Mouse (Mus musculus) gastrocnemius, postnatal 10 days (tissue): ENCODE results near the gene Hnrnpab. TPM values are rescaled to one million over a fixed set of nuclear protein-coding genes. Genes with fewer than 3 reads are reported as not detected.

Experiments
- DNase-seq: peaks from one replicate; pipeline ENCODE4 v3.0.0; 2021; ENCODE audit warnings: mixed read lengths
- total RNA-seq, 2 experiments: library from RNA; stranded (reverse); gene quantifications; 2 replicates each; pipeline ENCODE4 v1.2.3; 2021

Hnrnpab gene
- total RNA-seq, 2 experiments from 2014 or later = 180 to 186 TPM

GRCm38 (mm10) chr11:51565062-51565461 lies 41.6 kb downstream of the Hnrnpab start:
- DNase-seq = no peak

- no peak for DNase-seq
Observed at GRCm38 (mm10) chr11:51563276-51563675, 43.4 kb downstream of the Hnrnpab start.

- DNase-seq = no peak
Observed at GRCm38 (mm10) chr11:51555066-51555465, 51.6 kb downstream of the Hnrnpab start.

GRCm38 (mm10) chr11:51554590-51554989 lies 52.1 kb downstream of the Hnrnpab start:
- DNase-seq = no peak

GRCm38 (mm10) chr11:51552091-51552490 lies 54.6 kb downstream of the Hnrnpab start:
- no peak for DNase-seq

GRCm38 (mm10) chr11:51551253-51551652 lies 55.4 kb downstream of the Hnrnpab start:
- DNase-seq = no peak

Other genes with a start within 250 kb of the Hnrnpab start
- gene Phykpl, start 22.1 kb downstream of the Hnrnpab start, total RNA-seq = 10 to 100 TPM; 18.9 to 21.7 TPM
- 10 to 100 TPM; 37.4 to 39.1 TPM for gene Nhp2, start 12.9 kb upstream of the Hnrnpab start, total RNA-seq
- gene Rmnd5b, start 29.0 kb upstream of the Hnrnpab start, total RNA-seq = 10 to 100 TPM; 16.2 to 17.9 TPM
- gene N4bp3, start 44.0 kb upstream of the Hnrnpab start, total RNA-seq = 10 to 100 TPM; 12.2 to 15.7 TPM
- gene D930048N14Rik, start 44.1 kb upstream of the Hnrnpab start, total RNA-seq = 1 to 10 TPM in 1 of 2 experiments, under 1 TPM in 1; 0.52 to 1.1 TPM
- gene 0610009B22Rik, start 82.0 kb upstream of the Hnrnpab start, total RNA-seq = 10 to 100 TPM; 29.0 to 30.5 TPM
- 10 to 100 TPM; 21.7 to 24.0 TPM for gene Sec24a, start 156.8 kb upstream of the Hnrnpab start, total RNA-seq
- 100 to 1,000 TPM; 119 to 133 TPM for gene Sar1b, start 156.8 kb upstream of the Hnrnpab start, total RNA-seq